Mouse (Mus musculus): ENCODE data around the gene Gm17416.

The Gm17416 gene

DNA sequence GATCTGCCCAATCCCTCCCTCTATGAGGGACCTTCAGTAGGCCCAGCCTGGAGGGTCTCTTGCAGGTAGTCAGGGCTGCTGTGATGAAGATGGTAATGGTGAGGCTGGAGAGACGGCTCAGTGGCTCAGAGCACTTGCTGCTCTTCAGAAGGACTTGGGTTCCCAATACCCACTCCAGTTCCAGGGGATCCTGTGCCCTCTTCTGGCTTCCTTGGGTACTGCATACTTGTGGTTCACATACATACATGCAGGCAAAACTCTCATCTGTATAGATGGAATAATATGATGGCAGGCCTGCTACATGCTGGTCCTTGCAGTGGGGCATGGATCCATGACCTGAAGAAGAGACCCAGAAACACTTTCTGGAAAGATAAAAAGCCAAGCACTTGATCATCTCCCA is 39.6 kb downstream of the Gm17416 start:
- DNase-seq: no peak

DNA sequence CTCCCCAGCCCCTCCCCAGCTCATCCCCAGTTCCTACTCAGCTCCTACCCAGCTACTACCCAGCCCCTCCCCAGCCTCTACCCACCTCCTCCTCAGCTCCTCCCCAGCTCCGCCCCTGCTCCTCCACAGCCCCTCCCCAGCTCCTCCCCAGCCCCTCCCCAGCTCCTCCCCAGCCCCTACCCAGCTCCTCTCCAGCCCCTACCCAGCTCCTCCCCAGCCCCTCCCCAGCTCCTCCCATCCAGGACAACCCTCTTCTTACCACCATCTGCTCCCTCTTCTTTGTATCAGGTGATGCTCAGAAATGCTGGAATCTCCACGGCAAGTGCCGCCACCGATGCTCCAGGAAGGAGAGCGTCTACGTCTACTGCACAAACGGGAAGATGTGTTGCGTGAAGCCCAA is 43.1 kb downstream of the Gm17416 start:
- no peak for DNase-seq

DNA sequence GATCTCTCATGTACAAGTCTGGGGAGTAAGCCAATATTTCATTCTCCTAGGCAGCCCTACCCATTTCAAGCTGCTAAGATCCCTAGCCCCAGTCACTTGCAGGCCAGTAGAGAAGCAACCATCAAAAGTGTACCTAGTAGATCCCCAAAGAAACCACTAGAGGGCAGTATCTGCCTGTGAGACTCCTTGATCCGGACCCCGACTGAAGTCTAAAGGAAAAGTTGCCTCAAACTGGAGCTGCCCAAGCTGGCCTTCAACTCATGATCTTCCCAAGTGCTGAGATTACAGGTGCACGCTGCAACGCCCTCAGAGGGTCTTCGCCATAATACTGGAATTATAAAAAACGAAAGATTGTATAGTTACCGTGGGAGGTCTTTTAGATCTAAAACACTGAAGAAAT is 46.4 kb downstream of the Gm17416 start:
- peak; percentile 49 for DNase-seq

DNA sequence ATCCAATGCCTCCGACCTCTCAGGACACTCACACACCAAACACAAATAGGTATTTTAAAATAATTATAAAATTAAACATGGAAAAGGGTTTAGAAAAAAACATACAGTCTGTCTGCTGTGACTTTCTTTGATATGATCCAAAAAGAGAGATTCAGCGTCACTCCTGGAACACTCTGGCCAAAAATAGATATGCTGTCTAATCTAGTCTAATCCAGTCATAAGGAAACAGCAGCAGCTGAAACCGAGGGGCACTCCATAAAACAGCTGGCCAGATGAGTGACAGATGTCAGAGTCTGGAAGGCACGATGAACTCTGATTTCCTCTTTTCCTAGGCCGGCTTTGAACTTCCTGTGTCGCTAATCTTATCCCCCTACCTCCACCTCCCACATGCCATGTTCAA is 47.3 kb downstream of the Gm17416 start:
- no peak for DNase-seq

DNA sequence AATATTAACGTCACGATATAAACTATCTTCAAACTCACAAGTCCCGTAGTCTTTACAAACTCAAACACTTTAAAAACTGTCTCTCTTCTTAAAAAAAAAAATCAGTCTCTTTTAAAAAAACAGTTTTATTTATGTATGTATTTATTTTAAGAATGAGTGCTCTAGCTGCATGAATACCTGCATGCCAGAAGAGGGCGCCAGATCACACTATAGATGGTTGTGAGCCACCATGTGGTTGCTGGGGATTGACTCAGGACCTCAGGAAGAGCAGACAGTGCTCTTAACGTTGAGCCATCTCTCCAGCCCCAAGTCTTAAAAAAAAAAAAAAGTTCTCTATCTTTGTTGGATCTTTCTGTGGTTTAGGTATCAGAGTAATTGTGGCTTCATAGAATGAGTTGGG is 48.2 kb downstream of the Gm17416 start:
- DNase-seq: peak; percentile 20

Data from thymus, postnatal 25 days (tissue).